Mouse (Mus musculus) spleen, adult 18-20 months (tissue): ENCODE measurements at regions not wholly inside any gene's neighbourhood (a gene's known extent, or its start where the extent isn't known, plus 50 kb on each side); places are given as distances from the start of the nearest gene placed in this dataset.

Experiments used
- DNase-seq, 2 experiments: peaks; one replicate each; pipeline ENCODE4 v3.0.0; 2022; ENCODE audit warnings: mixed read lengths in 2 of 2

- DNase-seq, result no peak
Observed at GRCm38 (mm10) chr2:138827813-138828570, 571.6 kb downstream of the Btbd3 start.

GRCm38 (mm10) chr2:138838846-138839245 is 582.5 kb downstream of the Btbd3 start:
- no peak for DNase-seq

- DNase-seq, result no peak
Observed at GRCm38 (mm10) chr2:138859121-138859520, 602.8 kb downstream of the Btbd3 start.

GRCm38 (mm10) chr2:138896563-138896962 is 597.1 kb upstream of the Sptlc3 start:
- no peak for DNase-seq

GRCm38 (mm10) chr2:138897101-138897500 is 596.6 kb upstream of the Sptlc3 start:
- no peak for DNase-seq

GRCm38 (mm10) chr2:138937165-138937564 is 556.5 kb upstream of the Sptlc3 start:
- no peak for DNase-seq

GRCm38 (mm10) chr2:138939367-138939766 is 554.3 kb upstream of the Sptlc3 start:
- no peak for DNase-seq

- DNase-seq, result no peak
Observed at GRCm38 (mm10) chr2:138966110-138966790, 527.5 kb upstream of the Sptlc3 start.

GRCm38 (mm10) chr2:138974548-138974947 is 519.2 kb upstream of the Sptlc3 start:
- no peak for DNase-seq

GRCm38 (mm10) chr2:138990031-138990430 is 503.7 kb upstream of the Sptlc3 start:
- no peak for DNase-seq

- no peak for DNase-seq
Observed at GRCm38 (mm10) chr2:139032105-139032812, 461.5 kb upstream of the Sptlc3 start.

- DNase-seq, result no peak
Observed at GRCm38 (mm10) chr2:139034800-139035199, 458.9 kb upstream of the Sptlc3 start.

GRCm38 (mm10) chr2:139041671-139042273 is 451.9 kb upstream of the Sptlc3 start:
- no peak for DNase-seq

- DNase-seq, result no peak
Observed at GRCm38 (mm10) chr2:139044684-139045083, 449.0 kb upstream of the Sptlc3 start.

GRCm38 (mm10) chr2:139055249-139055648 is 438.5 kb upstream of the Sptlc3 start:
- DNase-seq, result no peak

- no peak for DNase-seq
Observed at GRCm38 (mm10) chr2:139069276-139069961, 424.3 kb upstream of the Sptlc3 start.

GRCm38 (mm10) chr2:139071690-139072089 is 422.0 kb upstream of the Sptlc3 start:
- no peak for DNase-seq

GRCm38 (mm10) chr2:139093487-139094066 is 400.1 kb upstream of the Sptlc3 start:
- no peak for DNase-seq

- DNase-seq, result no peak
Observed at GRCm38 (mm10) chr2:139111669-139112068, 382.0 kb upstream of the Sptlc3 start.

GRCm38 (mm10) chr2:139114523-139114922 is 379.2 kb upstream of the Sptlc3 start:
- DNase-seq, result no peak

- DNase-seq, result no peak
Observed at GRCm38 (mm10) chr2:139120905-139121304, 372.8 kb upstream of the Sptlc3 start.

GRCm38 (mm10) chr2:139132121-139132520 is 361.6 kb upstream of the Sptlc3 start:
- DNase-seq, result no peak
